Mouse (Mus musculus) layer of hippocampus, adult 8-10 months (tissue): ENCODE measurements around the gene Sned1. TPM values are rescaled to one million over a fixed set of nuclear protein-coding genes. Genes with fewer than 3 reads are reported as not detected.
"Not testable (repeated sequence)": the region's sequence is repeated elsewhere in the genome, so short reads cannot be mapped to it uniquely, and the experiment has no call there.

Experiments used
- DNase-seq, 2 experiments: peaks; one replicate each; pipeline ENCODE4 v3.0.0; 2022; ENCODE audit warnings: low spot score in 2 of 2
- total RNA-seq, 4 experiments: library from RNA; stranded (reverse); gene quantifications; 2 replicates each; pipeline ENCODE4 v1.2.4; 2022

The Sned1 gene
- total RNA-seq, 4 experiments from 2014 or later, result 9.9 to 13.5 (median 12.4) TPM

- DNase-seq, result no peak
These were observed 7.7 kb upstream of the Sned1 start for GRCm38 (mm10) chr1:93227976-93228365.

- DNase-seq, result no peak
These were observed 6.4 kb upstream of the Sned1 start for GRCm38 (mm10) chr1:93229221-93229620.

- DNase-seq, result no peak
These were observed 6.0 kb upstream of the Sned1 start for GRCm38 (mm10) chr1:93229626-93230025.

GRCm38 (mm10) chr1:93236545-93236924 is 894 bp downstream of the Sned1 start:
- no peak for DNase-seq

GRCm38 (mm10) chr1:93237676-93238075 is 2.0 kb downstream of the Sned1 start:
- no peak for DNase-seq

GRCm38 (mm10) chr1:93238201-93238600 is 2.6 kb downstream of the Sned1 start:
- DNase-seq, result no peak

GRCm38 (mm10) chr1:93245936-93246335 is 10.3 kb downstream of the Sned1 start:
- DNase-seq, result no peak

GRCm38 (mm10) chr1:93252586-93252985 is 16.9 kb downstream of the Sned1 start:
- DNase-seq, result no peak

GRCm38 (mm10) chr1:93255761-93256160 is 20.1 kb downstream of the Sned1 start:
- DNase-seq, result no peak

GRCm38 (mm10) chr1:93257560-93257959 is 21.9 kb downstream of the Sned1 start:
- no peak for DNase-seq

GRCm38 (mm10) chr1:93267207-93267606 is 31.6 kb downstream of the Sned1 start:
- no peak for DNase-seq

GRCm38 (mm10) chr1:93268246-93268645 is 32.6 kb downstream of the Sned1 start:
- no peak for DNase-seq

- no peak for DNase-seq
These were observed 35.0 kb downstream of the Sned1 start for GRCm38 (mm10) chr1:93270516-93271240.

- no peak for DNase-seq
These were observed 36.1 kb downstream of the Sned1 start for GRCm38 (mm10) chr1:93271751-93272150.

- DNase-seq, result no peak
These were observed 36.8 kb downstream of the Sned1 start for GRCm38 (mm10) chr1:93272409-93272821.

GRCm38 (mm10) chr1:93275561-93275960 is 39.9 kb downstream of the Sned1 start:
- DNase-seq, result no peak

GRCm38 (mm10) chr1:93277041-93277440 is 41.4 kb downstream of the Sned1 start:
- no peak for DNase-seq

- DNase-seq, result no peak
These were observed 54.1 kb downstream of the Sned1 start for GRCm38 (mm10) chr1:93289678-93290214.

GRCm38 (mm10) chr1:93290956-93291355 is 55.3 kb downstream of the Sned1 start:
- no peak for DNase-seq

- no peak for DNase-seq
These were observed 56.0 kb downstream of the Sned1 start for GRCm38 (mm10) chr1:93291591-93291990.

- no peak for DNase-seq
These were observed 56.4 kb downstream of the Sned1 start for GRCm38 (mm10) chr1:93292006-93292405.

- not testable (repeated sequence) for DNase-seq
These were observed 58.9 kb downstream of the Sned1 start for GRCm38 (mm10) chr1:93294491-93294890.

GRCm38 (mm10) chr1:93299791-93300190 is 64.2 kb downstream of the Sned1 start:
- no peak for DNase-seq
